Mouse (Mus musculus) limb, embryonic 14.5 days (tissue): ENCODE results near the gene Pard3b. TPM values are rescaled to one million over a fixed set of nuclear protein-coding genes. Genes with fewer than 3 reads are reported as not detected.

ENCODE experiments used
- ATAC-seq: fragments of 200-750 bp; cut with Nextera tagmentation; 2 replicates; pipeline ENCODE4 v1.8.0; 2017; ENCODE audit warnings: low read depth, moderate number of reproducible peaks, moderate TSS enrichment; ENCODE audit not compliant: low FRiP score
- DNase-seq: peaks from one replicate; pipeline ENCODE4 v3.0.0-alpha.2; 2015; ENCODE audit warnings: low spot score
- H3K27ac ChIP-seq: fragments of 300-500 bp; sonication (generic); replicated peaks from 2 replicates; pipeline ENCODE4 v1.5.1; 2014; ENCODE audit warnings: low read depth, mild to moderate bottlenecking, low read length, moderate library complexity, mixed read lengths
- H3K27me3 ChIP-seq: fragments of 300-500 bp; sonication (generic); 2 replicates; pipeline ENCODE4 v1.6.1; 2014; ENCODE audit warnings: low read length, mixed read lengths; ENCODE audit not compliant: control insufficient read depth, insufficient read depth
- H3K36me3 ChIP-seq: fragments of 300-500 bp; sonication (generic); 2 replicates; pipeline ENCODE4 v1.6.1; 2014; ENCODE audit warnings: mild to moderate bottlenecking, low read length, moderate library complexity, mixed read lengths; ENCODE audit not compliant: control insufficient read depth, insufficient read depth
- H3K4me1 ChIP-seq: fragments of 300-500 bp; sonication (generic); 2 replicates; pipeline ENCODE4 v1.6.1; 2014; ENCODE audit warnings: antibody characterized with exemption, low read length, mixed read lengths; ENCODE audit not compliant: control insufficient read depth, insufficient read depth
- H3K4me2 ChIP-seq: fragments of 300-500 bp; sonication (generic); replicated peaks from 2 replicates; pipeline ENCODE4 v1.6.1; 2014; ENCODE audit warnings: low read depth, mild to moderate bottlenecking, low read length, moderate library complexity; ENCODE audit not compliant: severe bottlenecking
- H3K4me3 ChIP-seq: fragments of 300-500 bp; sonication (generic); replicated peaks from 2 replicates; pipeline ENCODE4 v1.5.1; 2014; ENCODE audit warnings: low read length
- H3K9ac ChIP-seq: fragments of 300-500 bp; sonication (generic); 2 replicates; pipeline ENCODE4 v1.6.1; 2014; ENCODE audit warnings: mild to moderate bottlenecking, low read depth, low read length, moderate library complexity; ENCODE audit not compliant: severe bottlenecking
- H3K9me3 ChIP-seq: fragments of 300-500 bp; sonication (generic); 2 replicates; pipeline ENCODE4 v1.6.1; 2016; ENCODE audit warnings: low read length; ENCODE audit not compliant: control insufficient read depth
- POLR2A ChIP-seq: fragments of 200-500 bp; IDR thresholded peaks from 2 replicates; pipeline ENCODE4 v1.8.0; 2012; ENCODE audit warnings: inconsistent platforms, mild to moderate bottlenecking, moderate library complexity, borderline replicate concordance; ENCODE audit not compliant: insufficient read depth, insufficient read length; ENCODE audit errors: extremely low read depth
- WGBS: fragments of 180-500 bp; shearing (Covaris S2); extraction: QIAGEN DNeasy Blood & Tissue Kit; methylation state at CpG from one replicate; pipeline ENCODE4 v1.1.7; 2014; 5-methylcytosine and 5-hydroxymethylcytosine counted together
- polyA plus RNA-seq, 2 experiments: library from polyadenylated mRNA; depleted of rRNA in 1 of 2; stranded (reverse) in 1 of 2; unstranded in 1 of 2; fragments of >200 nt; fragmentation: Nextera tagmentation in 1 of 2; extraction: Ambion mirVana in 1 of 2; gene quantifications; 2 replicates each; pipeline versions ENCODE4 v1.2.1 to v1.2.3; 2012 to 2014

Gene Pard3b
- polyA plus RNA-seq, 2 experiments = 5.3 to 21.0 TPM

- Histone ChIP-seq H3K4me1 (no peaks in the 10 kb centered on the region), H3K36me3 (no peaks in the 10 kb centered on the region), H3K4me3 (no peak overlapping the region), H3K27me3 (no peaks in the 10 kb centered on the region), H3K27ac (no peak overlapping the region), H3K9ac (no peak overlapping the region), H3K4me2 (no peak overlapping the region), H3K9me3 (no peaks in the 10 kb centered on the region)
- 89% methylated on average over 4 of the region's 4 CpGs for WGBS
- DNase-seq (no peak), ATAC-seq (no peak)
- TF ChIP-seq POLR2A = no peak
These were observed 323.9 kb downstream of the Pard3b start for GRCm38 (mm10) chr1:61962571-61962970.

- DNase-seq = no peak
- Histone ChIP-seq H3K9ac (no peak overlapping the region), H3K27me3 (no peaks in the 10 kb centered on the region), H3K4me1 (no peaks in the 10 kb centered on the region), H3K4me3 (no peak overlapping the region), H3K36me3 (no peaks in the 10 kb centered on the region), H3K27ac (no peak overlapping the region), H3K9me3 (no peaks in the 10 kb centered on the region), H3K4me2 (no peak overlapping the region)
- no peak for TF ChIP-seq POLR2A
- no peak for ATAC-seq
- WGBS = 63% methylated on average over 3 of the region's 3 CpGs
These were observed 328.5 kb downstream of the Pard3b start for GRCm38 (mm10) chr1:61967124-61967523.

GRCm38 (mm10) chr1:61967807-61968206, 329.2 kb downstream of the Pard3b start:
- no peak for TF ChIP-seq POLR2A
- 76% methylated on average over 4 of the region's 4 CpGs for WGBS
- no peak overlapping the region for H3K27ac ChIP-seq

GRCm38 (mm10) chr1:61997711-61998110, 359.1 kb downstream of the Pard3b start:
- no peaks in the 10 kb centered on the region for H3K4me1 ChIP-seq
- no peak for ATAC-seq
- no peak for DNase-seq
- WGBS = 77% methylated on average over 3 of the region's 3 CpGs
- H3K27ac ChIP-seq = no peak overlapping the region
- H3K9ac ChIP-seq = no peak overlapping the region
- H3K4me2 ChIP-seq = no peak overlapping the region
- H3K9me3 ChIP-seq = no peaks in the 10 kb centered on the region
- no peaks in the 10 kb centered on the region for H3K36me3 ChIP-seq
- H3K27me3 ChIP-seq = no peaks in the 10 kb centered on the region
- TF ChIP-seq POLR2A = no peak
- H3K4me3 ChIP-seq = no peak overlapping the region

More at GRCm38 (mm10) chr1:61967807-61968206, 329.2 kb downstream of the Pard3b start:
- no peak overlapping the region for H3K9ac ChIP-seq
- H3K36me3 ChIP-seq = no peaks in the 10 kb centered on the region
- DNase-seq (no peak), ATAC-seq (no peak)
- no peaks in the 10 kb centered on the region for H3K27me3 ChIP-seq
- no peak overlapping the region for H3K4me2 ChIP-seq
- H3K4me3 ChIP-seq = no peak overlapping the region
- no peaks in the 10 kb centered on the region for H3K4me1 ChIP-seq
- H3K9me3 ChIP-seq = no peaks in the 10 kb centered on the region

GRCm38 (mm10) chr1:62008811-62009210, 370.2 kb downstream of the Pard3b start:
- no peak overlapping the region for H3K27ac ChIP-seq
- H3K4me2 ChIP-seq = no peak overlapping the region
- H3K27me3 ChIP-seq = no peaks in the 10 kb centered on the region
- no peak overlapping the region for H3K9ac ChIP-seq
- no peaks in the 10 kb centered on the region for H3K36me3 ChIP-seq
- DNase-seq = no peak
- no peaks in the 10 kb centered on the region for H3K9me3 ChIP-seq
- no peaks in the 10 kb centered on the region for H3K4me1 ChIP-seq
- ATAC-seq = no peak
- 92% methylated on average over 2 of the region's 2 CpGs for WGBS
- H3K4me3 ChIP-seq = no peak overlapping the region
- no peak for TF ChIP-seq POLR2A

- DNase-seq = no peak
- Histone ChIP-seq H3K27ac (no peak overlapping the region), H3K27me3 (no peaks in the 10 kb centered on the region), H3K9me3 (no peaks in the 10 kb centered on the region), H3K9ac (no peak overlapping the region), H3K4me3 (no peak overlapping the region), H3K4me2 (no peak overlapping the region), H3K4me1 (peaks cover 10% of the 10 kb centered on the region), H3K36me3 (no peaks in the 10 kb centered on the region)
- no peak for TF ChIP-seq POLR2A
- no peak for ATAC-seq
- WGBS = 93% methylated on average over 4 of the region's 4 CpGs
These were observed 373.1 kb downstream of the Pard3b start for GRCm38 (mm10) chr1:62011712-62012111.
